Mouse (Mus musculus) limb, embryonic 10.5 days (tissue): ENCODE results near the gene Micu1. TPM values are rescaled to one million over a fixed set of nuclear protein-coding genes. Genes with fewer than 3 reads are reported as not detected.

Experiments used
- DNase-seq: peaks from one replicate; pipeline ENCODE4 v3.0.0-alpha.2; 2017; ENCODE audit warnings: low spot score
- H3K27ac ChIP-seq: fragments of 300-500 bp; sonication (generic); 2 replicates; pipeline ENCODE4 v1.5.1; 2016; ENCODE audit warnings: mild to moderate bottlenecking
- H3K27me3 ChIP-seq: fragments of 300-500 bp; sonication (generic); 2 replicates; pipeline ENCODE4 v1.6.1; 2016; ENCODE audit warnings: low read depth, mild to moderate bottlenecking; ENCODE audit not compliant: poor library complexity, severe bottlenecking
- H3K36me3 ChIP-seq: fragments of 300-500 bp; sonication (generic); 2 replicates; pipeline ENCODE4 v1.6.1; 2016; ENCODE audit warnings: mild to moderate bottlenecking, moderate library complexity
- H3K4me1 ChIP-seq: fragments of 300-500 bp; sonication (generic); 2 replicates; pipeline ENCODE4 v1.6.1; 2016
- H3K4me3 ChIP-seq: fragments of 300-500 bp; sonication (generic); 2 replicates; pipeline ENCODE4 v1.5.1; 2016; ENCODE audit warnings: mild to moderate bottlenecking, moderate library complexity
- H3K9me3 ChIP-seq: fragments of 300-500 bp; sonication (generic); replicated peaks from 2 replicates; pipeline ENCODE4 v1.6.1; 2016; ENCODE audit warnings: mild to moderate bottlenecking
- WGBS: fragments of 180-500 bp; shearing (Covaris S2); methylation state at CpG from one replicate; pipeline ENCODE4 v1.1.7; 2016; 5-methylcytosine and 5-hydroxymethylcytosine counted together
- polyA plus RNA-seq: library from polyadenylated mRNA; unstranded; fragments of >200 nt; fragmentation: Nextera tagmentation; extraction: Ambion mirVana; gene quantifications from 2 replicates; pipeline ENCODE4 v1.2.1, GENCODE M21; 2016

Micu1 gene
- polyA plus RNA-seq, 1 experiment from 2014 or later = 52.4 TPM

DNA sequence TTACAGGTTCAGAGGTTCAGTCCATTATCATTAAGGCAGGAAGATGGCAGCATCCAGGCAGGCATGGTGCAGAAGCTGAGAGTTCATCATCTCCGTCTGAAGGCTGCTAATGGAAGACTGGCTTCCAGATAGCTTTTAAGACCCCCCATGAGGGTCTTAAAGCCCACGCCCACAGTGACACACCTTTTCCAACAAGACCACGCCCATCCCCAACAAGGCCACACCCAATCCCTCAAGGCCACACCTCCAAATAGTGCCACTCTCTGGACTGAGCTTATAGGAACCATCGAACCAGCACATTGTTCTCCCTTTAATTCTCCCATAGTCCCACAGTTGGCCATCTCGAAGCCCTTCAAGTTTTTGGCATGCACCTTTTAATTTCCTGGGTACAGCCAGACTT, 2.8 kb upstream of the Micu1 start:
- Histone ChIP-seq H3K9me3 (no peaks in the 10 kb centered on the region), H3K27ac (no peak overlapping the region)
- WGBS = 82% methylated on average over 5 of the region's 5 CpGs

DNA sequence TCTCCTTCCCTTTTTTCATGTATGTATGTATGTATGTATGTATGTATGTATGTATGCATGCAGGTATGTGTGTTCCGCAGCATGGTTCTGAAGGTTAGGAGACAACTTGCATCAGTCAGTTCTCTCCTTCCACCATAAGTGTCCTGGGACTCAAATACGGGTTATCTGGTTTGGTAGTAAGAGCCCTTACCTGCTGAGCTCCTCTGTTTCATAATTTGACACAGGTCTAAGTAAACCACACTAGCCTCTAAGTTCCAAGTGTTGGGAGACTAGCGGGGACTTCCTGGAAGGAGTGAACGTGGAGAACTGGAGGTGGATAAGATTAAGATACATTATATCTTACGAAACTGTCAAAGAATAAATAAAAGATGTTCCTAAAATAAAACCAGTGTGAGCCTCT, 472 bp upstream of the Micu1 start:
- H3K4me1 ChIP-seq = peaks cover 9% of the 10 kb centered on the region
- no peaks in the 10 kb centered on the region for H3K9me3 ChIP-seq
- 51% methylated on average over 5 of the region's 5 CpGs for WGBS
- H3K27me3 ChIP-seq = no peaks in the 10 kb centered on the region
- peak overlapping the region; percentile 61; the same call in 1 of the 2 replicates for H3K27ac ChIP-seq
- no peaks in the 10 kb centered on the region for H3K36me3 ChIP-seq
- peak overlapping the region; percentile 75 for H3K4me3 ChIP-seq
- no peak for DNase-seq

More for the DNA sequence above, 2.8 kb upstream of the Micu1 start:
- Histone ChIP-seq H3K27me3 (no peaks in the 10 kb centered on the region), H3K36me3 (no peaks in the 10 kb centered on the region), H3K4me1 (peaks cover 9% of the 10 kb centered on the region), H3K4me3 (no peak overlapping the region)
- DNase-seq = no peak

DNA sequence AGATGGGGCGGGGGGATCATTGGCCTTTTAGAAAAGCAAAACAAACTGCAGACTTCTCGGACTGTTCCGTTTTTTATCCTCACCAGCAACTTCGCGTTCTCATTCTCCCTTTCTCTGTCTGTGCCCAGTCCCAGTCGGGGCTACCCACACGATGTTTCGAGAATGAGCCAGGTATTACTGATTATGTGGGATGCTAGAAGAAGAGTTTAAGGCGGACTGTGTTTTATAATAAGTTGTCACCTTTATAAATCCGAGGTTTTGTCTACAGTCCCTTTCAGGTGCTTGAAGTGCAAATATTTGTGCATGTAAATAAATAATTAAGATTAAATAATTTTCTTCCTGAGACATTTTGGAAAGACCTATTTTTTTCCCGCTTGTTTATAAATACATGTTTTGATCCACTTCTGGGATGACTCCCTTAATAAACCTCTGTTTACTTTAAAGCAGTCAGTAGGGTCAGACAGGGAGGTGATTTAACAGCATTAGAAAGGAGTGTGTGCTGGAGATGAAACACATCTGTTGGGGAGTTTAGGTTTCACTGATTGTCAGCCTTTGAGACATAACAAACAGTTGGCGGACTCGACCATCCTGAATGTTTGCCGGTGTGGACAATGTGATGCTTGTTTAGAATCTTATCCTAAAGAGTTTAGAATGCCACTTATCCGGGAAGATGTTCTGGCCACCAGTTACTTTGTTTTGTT, 933 bp downstream of the Micu1 start:
- Histone ChIP-seq H3K36me3 (no peaks in the 10 kb centered on the region), H3K9me3 (no peaks in the 10 kb centered on the region), H3K4me3 (peak overlapping the region; percentile 75), H3K4me1 (peaks cover 9% of the 10 kb centered on the region), H3K27ac (peak overlapping the region; percentile 82), H3K27me3 (no peaks in the 10 kb centered on the region)
- WGBS = 11% methylated on average over 15 of the region's 15 CpGs
- DNase-seq = no peak

DNA sequence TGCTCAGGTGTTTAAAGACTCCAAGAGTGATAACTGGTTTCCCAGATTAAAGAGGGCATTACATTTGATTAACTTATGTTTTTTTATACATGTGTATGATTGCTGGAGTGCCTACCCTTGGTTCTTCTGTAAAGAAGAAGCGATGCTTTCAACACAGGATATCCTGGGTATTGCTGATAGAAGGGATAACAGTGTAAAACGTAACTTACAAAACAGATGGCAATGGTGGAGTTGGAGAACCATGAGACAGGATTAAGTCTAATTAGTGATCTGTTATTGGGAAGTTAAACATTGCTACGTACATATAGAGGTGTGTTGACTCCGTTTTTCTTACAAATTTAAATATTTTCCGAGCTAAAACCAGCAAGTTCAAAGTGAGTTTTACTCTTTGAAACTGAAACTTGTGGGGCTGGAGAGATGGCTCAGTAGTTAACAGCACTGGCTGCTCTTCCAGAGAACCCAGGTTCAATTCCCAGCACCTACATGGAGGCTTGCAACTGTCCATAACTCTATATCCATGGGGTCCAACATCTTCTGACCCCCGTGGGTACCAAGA, 4.8 kb downstream of the Micu1 start:
- Histone ChIP-seq H3K4me3 (no peak overlapping the region), H3K27me3 (no peaks in the 10 kb centered on the region), H3K27ac (no peak overlapping the region), H3K9me3 (no peaks in the 10 kb centered on the region), H3K36me3 (peaks cover 16% of the 10 kb centered on the region), H3K4me1 (peaks cover 9% of the 10 kb centered on the region)
- 90% methylated on average over 6 of the region's 6 CpGs for WGBS
- no peak for DNase-seq

DNA sequence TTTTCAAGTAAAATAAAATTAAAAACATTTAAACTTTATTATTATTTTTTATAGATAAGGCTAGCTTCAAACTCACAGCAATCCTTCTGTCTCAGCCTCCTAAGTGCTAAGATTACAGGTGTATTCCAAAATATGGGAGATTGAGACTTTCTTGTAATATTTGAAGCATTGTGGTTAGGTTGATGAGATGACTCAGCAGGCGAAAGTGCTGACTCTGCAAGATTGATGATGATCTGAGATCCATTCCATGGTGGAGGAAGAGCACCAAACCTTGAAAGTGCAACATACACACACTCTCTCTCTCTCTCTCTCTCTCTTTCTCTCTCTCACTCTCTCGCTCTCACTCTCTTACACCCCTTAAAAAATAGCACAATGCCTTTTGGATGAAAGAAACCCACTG, 5.3 kb downstream of the Micu1 start:
- H3K9me3 ChIP-seq = no peaks in the 10 kb centered on the region
- no peaks in the 10 kb centered on the region for H3K27me3 ChIP-seq
- H3K27ac ChIP-seq = no peak overlapping the region
- DNase-seq = no peak
- H3K4me1 ChIP-seq = peaks cover 9% of the 10 kb centered on the region
- 89% methylated on average over 2 of the region's 2 CpGs for WGBS
- H3K4me3 ChIP-seq = no peak overlapping the region
- peaks cover 18% of the 10 kb centered on the region for H3K36me3 ChIP-seq

DNA sequence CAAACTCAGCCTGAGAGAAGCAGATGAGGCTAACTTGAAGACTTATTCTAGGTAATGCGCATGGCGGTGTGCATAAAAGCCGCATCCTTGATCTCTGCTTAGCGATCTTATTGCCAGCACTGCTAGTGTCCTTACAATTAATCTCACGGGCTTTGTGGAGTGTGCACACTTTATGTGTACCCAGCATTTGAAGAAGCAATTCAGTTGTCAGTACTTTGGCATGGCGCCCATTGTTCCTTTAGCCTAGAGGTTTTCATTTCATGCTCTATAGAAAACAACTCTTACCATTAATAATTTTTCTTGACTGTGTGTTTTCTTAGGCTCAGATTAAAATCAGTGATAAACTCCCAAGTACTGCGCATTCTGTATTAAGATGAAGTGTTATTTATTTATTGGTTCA, 7.0 kb downstream of the Micu1 start:
- H3K9me3 ChIP-seq = no peaks in the 10 kb centered on the region
- H3K4me3 ChIP-seq = no peak overlapping the region
- H3K27ac ChIP-seq = no peak overlapping the region
- WGBS = 95% methylated on average over 7 of the region's 7 CpGs
- no peaks in the 10 kb centered on the region; the same call in 1 of the 2 replicates for H3K4me1 ChIP-seq
- no peaks in the 10 kb centered on the region for H3K27me3 ChIP-seq
- H3K36me3 ChIP-seq = peaks cover 18% of the 10 kb centered on the region
- DNase-seq = no peak

DNA sequence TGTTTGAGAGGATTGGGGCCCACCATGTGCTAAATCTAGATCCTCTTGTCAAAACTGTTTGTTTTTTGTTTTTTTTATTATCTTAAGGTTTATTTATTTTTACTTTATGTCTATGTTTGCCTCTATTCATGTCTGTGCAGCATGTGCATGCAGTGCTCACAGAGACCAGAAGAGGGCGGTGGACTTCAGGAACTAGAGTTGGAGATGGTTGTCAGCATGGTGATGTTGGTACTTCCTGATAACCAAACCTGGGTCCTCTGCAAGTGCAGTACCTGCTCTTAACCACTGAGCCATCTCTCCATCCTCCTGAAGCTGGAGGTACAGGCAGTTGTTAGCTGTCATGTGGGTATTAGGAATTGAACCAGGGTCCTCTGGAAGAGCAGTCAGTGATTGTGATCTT, 8.0 kb downstream of the Micu1 start:
- DNase-seq = no peak
- H3K27me3 ChIP-seq = no peaks in the 10 kb centered on the region
- H3K27ac ChIP-seq = no peak overlapping the region
- 81% methylated on average over 1 of the region's 1 CpGs for WGBS
- H3K36me3 ChIP-seq = peaks cover 18% of the 10 kb centered on the region
- H3K4me1 ChIP-seq = no peaks in the 10 kb centered on the region; the same call in 1 of the 2 replicates
- H3K4me3 ChIP-seq = no peak overlapping the region
- H3K9me3 ChIP-seq = no peaks in the 10 kb centered on the region

DNA sequence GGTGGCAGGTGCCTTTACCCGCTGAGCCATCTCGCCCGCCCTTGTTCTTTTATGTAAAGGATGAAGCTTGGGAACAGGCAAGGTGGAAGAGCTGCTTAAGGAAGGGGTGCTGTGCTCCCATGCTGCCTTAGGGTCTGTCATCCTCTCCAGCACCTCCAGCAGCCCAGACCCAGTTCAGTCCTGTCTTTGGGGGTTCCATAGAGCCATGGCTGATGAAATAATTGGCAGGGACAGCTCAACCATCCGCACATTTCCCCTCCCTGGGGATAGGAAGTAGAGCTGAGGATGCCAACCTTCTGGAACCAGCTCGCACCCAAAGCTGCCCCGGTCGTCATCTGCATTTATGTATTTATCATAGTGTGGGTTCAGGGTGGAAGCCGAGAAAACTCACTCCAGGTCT, 9.8 kb downstream of the Micu1 start:
- H3K27ac ChIP-seq = no peak overlapping the region
- no peaks in the 10 kb centered on the region for H3K27me3 ChIP-seq
- no peak for DNase-seq
- no peaks in the 10 kb centered on the region for H3K9me3 ChIP-seq
- no peaks in the 10 kb centered on the region; the same call in 1 of the 2 replicates for H3K4me1 ChIP-seq
- H3K36me3 ChIP-seq = peaks cover 18% of the 10 kb centered on the region
- no peak overlapping the region for H3K4me3 ChIP-seq
- 95% methylated on average over 8 of the region's 8 CpGs for WGBS

DNA sequence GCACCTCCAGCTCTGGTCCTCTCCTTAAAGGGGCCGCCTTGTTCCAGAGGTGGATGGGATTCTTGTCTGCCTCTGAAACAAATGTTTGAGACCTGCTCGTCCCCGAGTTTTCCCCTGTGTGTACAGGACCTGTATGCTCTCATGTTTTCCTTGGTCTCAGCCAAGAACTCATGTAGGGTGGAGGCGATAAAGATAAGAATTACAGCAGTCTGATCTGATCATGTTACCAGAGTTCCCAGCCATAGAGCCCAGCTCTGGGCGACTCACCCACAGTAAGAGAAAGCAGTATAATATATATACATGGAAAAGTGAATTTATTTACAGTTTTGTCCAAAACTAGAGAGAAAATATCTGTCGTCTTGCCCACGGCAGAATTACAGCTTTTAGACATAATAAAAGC, 17.7 kb downstream of the Micu1 start:
- H3K36me3 ChIP-seq = no peaks in the 10 kb centered on the region
- no peak overlapping the region for H3K27ac ChIP-seq
- H3K9me3 ChIP-seq = no peaks in the 10 kb centered on the region
- no peak for DNase-seq
- no peak overlapping the region for H3K4me3 ChIP-seq
- peaks cover 12% of the 10 kb centered on the region for H3K4me1 ChIP-seq
- no peaks in the 10 kb centered on the region for H3K27me3 ChIP-seq
- WGBS = 90% methylated on average over 7 of the region's 7 CpGs

DNA sequence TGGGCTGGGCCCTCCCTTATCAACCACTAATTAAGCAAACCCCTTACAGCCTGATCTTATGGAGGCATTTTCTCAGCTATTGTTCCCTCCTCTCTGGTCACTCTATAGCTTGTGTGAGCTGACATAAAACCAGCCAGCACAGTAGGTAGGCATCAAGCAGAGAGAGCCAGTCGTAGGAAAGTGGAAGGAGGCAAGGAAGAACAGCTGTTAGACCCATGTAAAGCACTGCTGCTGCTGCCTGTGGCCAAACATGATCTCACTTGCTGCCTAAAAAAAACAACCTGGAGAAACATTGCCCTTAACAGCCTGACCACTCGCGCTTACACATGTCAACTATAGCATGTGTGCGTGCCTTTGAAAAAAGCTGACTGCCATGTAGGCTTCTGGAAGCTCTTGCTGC, 19.3 kb downstream of the Micu1 start:
- no peak overlapping the region for H3K4me3 ChIP-seq
- no peak overlapping the region for H3K27ac ChIP-seq
- no peaks in the 10 kb centered on the region for H3K9me3 ChIP-seq
- H3K27me3 ChIP-seq = no peaks in the 10 kb centered on the region
- peaks cover 12% of the 10 kb centered on the region for H3K4me1 ChIP-seq
- H3K36me3 ChIP-seq = no peaks in the 10 kb centered on the region
- 88% methylated on average over 4 of the region's 4 CpGs for WGBS
- DNase-seq = no peak

DNA sequence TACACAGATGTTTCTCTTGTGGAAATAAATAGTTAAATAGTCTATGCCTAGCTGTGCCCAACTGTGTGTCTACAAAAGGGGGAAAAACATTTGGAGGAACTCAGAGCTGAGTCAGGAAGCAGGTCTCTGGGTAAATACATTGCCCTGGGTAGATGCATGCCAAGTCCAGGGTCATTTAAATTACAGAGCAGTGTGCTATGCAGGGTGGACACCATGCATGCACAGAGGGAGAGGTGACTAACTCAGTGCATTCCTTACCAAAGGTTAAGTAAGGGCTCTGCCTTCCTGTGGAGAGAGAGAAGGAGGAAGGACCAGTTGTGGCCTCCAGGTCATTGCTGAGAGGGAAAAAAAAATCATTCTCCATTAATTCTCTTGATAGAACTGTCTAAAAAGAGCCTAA, 22.4 kb downstream of the Micu1 start:
- Histone ChIP-seq H3K4me1 (peaks cover 15% of the 10 kb centered on the region), H3K36me3 (0 out of 2 replicates have a peak, but pooled peaks cover 3% of the 10 kb centered on the region), H3K27ac (no peak overlapping the region), H3K9me3 (no peaks in the 10 kb centered on the region), H3K4me3 (no peak overlapping the region), H3K27me3 (no peaks in the 10 kb centered on the region)
- DNase-seq = no peak

DNA sequence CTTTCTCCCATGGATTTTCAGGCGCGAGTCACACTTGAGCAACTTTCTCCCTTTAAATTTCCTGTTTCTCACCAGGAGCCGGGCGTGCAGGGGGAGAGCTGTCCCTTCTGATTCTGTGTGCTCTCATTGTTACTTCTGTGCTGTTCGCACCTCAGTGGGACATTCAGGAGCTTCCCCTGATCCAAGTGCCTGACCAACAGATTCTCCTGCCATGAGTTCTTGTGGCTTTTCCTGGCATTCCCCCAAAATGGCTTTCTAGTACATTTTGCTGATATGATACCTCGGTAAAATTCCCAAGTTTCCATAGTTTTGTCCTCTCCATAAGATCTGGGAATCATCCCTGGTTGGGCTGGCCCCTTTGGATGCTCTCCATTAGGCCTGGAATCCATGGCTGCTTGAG, 25.0 kb downstream of the Micu1 start:
- Histone ChIP-seq H3K36me3 (0 out of 2 replicates have a peak, but pooled peaks cover 7% of the 10 kb centered on the region), H3K4me3 (no peak overlapping the region), H3K4me1 (peaks cover 15% of the 10 kb centered on the region), H3K27me3 (no peaks in the 10 kb centered on the region), H3K27ac (no peak overlapping the region), H3K9me3 (no peaks in the 10 kb centered on the region)
- 60% methylated on average over 6 of the region's 6 CpGs for WGBS
- no peak for DNase-seq

DNA sequence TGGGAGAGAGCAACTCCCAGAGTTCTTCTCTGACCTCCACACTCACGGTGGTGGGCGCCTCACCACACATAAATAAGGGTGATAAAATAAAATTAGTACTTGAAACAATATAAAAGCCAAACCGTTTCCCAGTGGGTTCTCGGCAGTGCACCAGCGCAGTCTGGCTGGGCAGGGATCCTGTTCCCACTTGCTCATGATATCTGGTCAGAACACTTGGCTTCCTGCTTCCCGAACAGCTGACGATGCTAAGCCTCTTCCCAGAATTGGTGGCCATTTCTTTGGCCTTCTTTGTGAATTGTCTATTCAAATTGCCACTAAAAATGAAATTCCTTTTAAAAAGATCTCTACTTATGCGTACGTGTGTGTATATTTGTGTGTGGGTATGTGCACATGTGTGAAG, 27.0 kb downstream of the Micu1 start:
- H3K4me1 ChIP-seq = peaks cover 11% of the 10 kb centered on the region
- H3K9me3 ChIP-seq = no peaks in the 10 kb centered on the region
- peaks cover 24% of the 10 kb centered on the region for H3K36me3 ChIP-seq
- no peak for DNase-seq
- no peak overlapping the region for H3K27ac ChIP-seq
- H3K27me3 ChIP-seq = no peaks in the 10 kb centered on the region
- no peak overlapping the region for H3K4me3 ChIP-seq
- 91% methylated on average over 9 of the region's 9 CpGs for WGBS
